ENCODE assay signal across 13 mouse cellular contexts in genomic region chr7:110778933-110779332, GRCm38 (mm10). TPM values are rescaled to one million over a fixed set of nuclear protein-coding genes. Genes with fewer than 3 reads are reported as not detected.
DNase-seq lines count a peak whose midpoint lies in the region; ATAC-seq and TF ChIP-seq lines count a peak whose summit lies in the region.
"Had no signal": no experiment of that assay in that cellular context is flagged by ENCODE, and none has a peak within 500 bp of the region (broad histone marks: within the 10 kb centered on the region; RNA-seq: fewer than 3 reads in every experiment).

No protein-coding gene starts in this region.

- H3K4me3 ChIP-seq in hindbrain, embryonic 15.5 days: no peak overlapping the region
- H3K4me3 ChIP-seq in hindbrain, embryonic 12.5 days: no peak overlapping the region
- H3K4me3 ChIP-seq in MEL (ENCODE audit: control insufficient read depth in 1 of 2, insufficient read depth in 1 of 2, low read depth in 2 of 2, low read length in 2 of 2): no peak overlapping the region
- peak overlapping the region; percentile 30 to 50 for H3K4me3 ChIP-seq in liver, embryonic 14.5 days (ENCODE audit: insufficient read depth in 1 of 2, low read depth in 2 of 2, low read length in 2 of 2)
- H3K4me3 ChIP-seq: embryonic facial prominence, embryonic 10.5 days had no signal

- no peak overlapping the region for H3K4me2 ChIP-seq in hindbrain, embryonic 15.5 days
- H3K4me2 ChIP-seq in hindbrain, embryonic 12.5 days (replicated peaks): no peak overlapping the region
- peak overlapping the region; percentile 93 for H3K4me2 ChIP-seq in liver, embryonic 14.5 days (ENCODE audit: low read depth)
- H3K4me2 ChIP-seq: midbrain, embryonic 11.5 days had no signal

- H3K9ac ChIP-seq in hindbrain, embryonic 15.5 days: no peak overlapping the region
- no peak overlapping the region for H3K9ac ChIP-seq in hindbrain, embryonic 12.5 days
- H3K9ac ChIP-seq in MEL (ENCODE audit: control insufficient read depth, low read depth, low read length, poor library complexity, severe bottlenecking): no peak overlapping the region
- peak overlapping the region; percentile 60 for H3K9ac ChIP-seq in liver, embryonic 14.5 days (replicated peaks)

- ATAC-seq in hindbrain, embryonic 15.5 days (ENCODE audit: low FRiP score, low read depth): no peak
- no peak for ATAC-seq in hindbrain, embryonic 12.5 days (ENCODE audit: low FRiP score)
- ATAC-seq in erythroblast, adult 5-6 weeks (replicated peaks; ENCODE audit: low FRiP score, poor library complexity, severe bottlenecking): peak; percentile 28
- peak; percentile 52 for ATAC-seq in liver, embryonic 14.5 days (ENCODE audit: insufficient read depth)

- no peak for TF ChIP-seq RAD21 in MEL (IDR thresholded peaks at IDR 0.05; ENCODE audit: low read depth, low read length)

- 96% methylated on average over 7 of the region's 7 CpGs for WGBS in hindbrain, embryonic 15.5 days
- WGBS in hindbrain, embryonic 12.5 days: 97% methylated on average over 7 of the region's 7 CpGs
- 38% methylated on average over 7 of the region's 7 CpGs for WGBS in liver, embryonic 14.5 days (ENCODE audit: insufficient replicate concordance)

- no peak for TF ChIP-seq CTCF in MEL (IDR thresholded peaks at IDR 0.05 in 2 of 3, conservative IDR thresholded peaks at IDR 0.05 in 1 of 3; ENCODE audit: control insufficient read depth in 1 of 3, insufficient read depth in 1 of 3, low read depth in 2 of 3, low read length in 3 of 3, poor library complexity in 1 of 3, severe bottlenecking in 1 of 3)
- no peak for TF ChIP-seq CTCF in liver, embryonic 14.5 days (IDR thresholded peaks at IDR 0.05; ENCODE audit: low read depth)

- TF ChIP-seq POLR2A in MEL (IDR thresholded peaks at IDR 0.05; ENCODE audit: control insufficient read depth in 1 of 2, insufficient read depth in 1 of 2, low read depth in 1 of 2, low read length in 2 of 2, poor library complexity in 1 of 2): no peak

- H3K27me3 ChIP-seq in hindbrain, embryonic 15.5 days: no peaks in the 10 kb centered on the region
- no peaks in the 10 kb centered on the region for H3K27me3 ChIP-seq in hindbrain, embryonic 12.5 days
- no peaks in the 10 kb centered on the region for H3K27me3 ChIP-seq in MEL (ENCODE audit: control insufficient read depth in 1 of 2, insufficient read depth in 2 of 2, low read length in 2 of 2)
- no peaks in the 10 kb centered on the region for H3K27me3 ChIP-seq in liver, embryonic 14.5 days (ENCODE audit: control insufficient read depth, insufficient read depth, low read length)

- DNase-seq in MEL (ENCODE audit: low read depth, low spot score): no peak
- peak in 1 of 3 experiments; percentile 62 for DNase-seq in liver, embryonic 14.5 days (ENCODE audit: low read depth in 3 of 3, low spot score in 3 of 3)
- no peak for DNase-seq in kidney, postnatal 25 days
- DNase-seq in left cerebral cortex, postnatal 25 days (ENCODE audit: low spot score in 2 of 2): no peak
- DNase-seq: adrenal gland, adult 2 months; kidney, adult 9 months; right cerebral cortex, postnatal 14 days; thymus, adult 18-20 months had no signal

- peak; percentile 40 to 65; a peak in 3 of 4 replicates for TF ChIP-seq EP300 in MEL (IDR thresholded peaks at IDR 0.05; ENCODE audit: low read depth in 1 of 2, low read length in 2 of 2)
- TF ChIP-seq EP300 in liver, embryonic 14.5 days (IDR thresholded peaks at IDR 0.05; ENCODE audit: low read depth): peak; percentile 88

- H3K4me1 ChIP-seq in hindbrain, embryonic 15.5 days (replicated peaks): peaks cover 29% of the 10 kb centered on the region
- H3K4me1 ChIP-seq in hindbrain, embryonic 12.5 days: peaks cover 8% of the 10 kb centered on the region
- peaks cover 26 to 54% of the 10 kb centered on the region in 2 experiments for H3K4me1 ChIP-seq in MEL (ENCODE audit: control insufficient read depth in 1 of 2, insufficient read depth in 2 of 2, low read length in 2 of 2)
- peaks cover 77 to 78% of the 10 kb centered on the region in 2 experiments for H3K4me1 ChIP-seq in liver, embryonic 14.5 days (replicated peaks; ENCODE audit: control insufficient read depth in 2 of 2, insufficient read depth in 2 of 2, low read length in 1 of 2)

- H3K9me3 ChIP-seq in hindbrain, embryonic 15.5 days: no peaks in the 10 kb centered on the region
- no peaks in the 10 kb centered on the region for H3K9me3 ChIP-seq in hindbrain, embryonic 12.5 days (replicated peaks)
- H3K9me3 ChIP-seq in MEL (replicated peaks; ENCODE audit: insufficient read depth, low read length): no peaks in the 10 kb centered on the region
- H3K9me3 ChIP-seq in liver, embryonic 14.5 days (ENCODE audit: control insufficient read depth, low read length): no peaks in the 10 kb centered on the region
- H3K9me3 ChIP-seq: embryonic facial prominence, embryonic 10.5 days had no signal

- intact Hi-C loops in left cerebral cortex, postnatal 25 days (cut with DNase I): no loop called here

- H3K27ac ChIP-seq in hindbrain, embryonic 15.5 days (replicated peaks): peak overlapping the region; percentile 70
- no peak overlapping the region for H3K27ac ChIP-seq in hindbrain, embryonic 12.5 days
- peak overlapping the region; percentile 64 for H3K27ac ChIP-seq in MEL (ENCODE audit: control insufficient read depth, low read depth, low read length)
- H3K27ac ChIP-seq in liver, embryonic 14.5 days: peak overlapping the region; percentile 92
- H3K27ac ChIP-seq: embryonic facial prominence, embryonic 10.5 days had no signal

- H3K79me2 ChIP-seq in MEL (ENCODE audit: control insufficient read depth, insufficient read depth, low read length, poor library complexity): peaks cover 6% of the 10 kb centered on the region

- H3K36me3 ChIP-seq in hindbrain, embryonic 15.5 days: no peaks in the 10 kb centered on the region
- no peaks in the 10 kb centered on the region for H3K36me3 ChIP-seq in hindbrain, embryonic 12.5 days
- peaks cover 0 to 61% of the 10 kb centered on the region in 2 experiments; a peak in 2 of 4 replicates for H3K36me3 ChIP-seq in MEL (ENCODE audit: control insufficient read depth in 1 of 2, insufficient read depth in 2 of 2, low read length in 2 of 2)
- H3K36me3 ChIP-seq in liver, embryonic 14.5 days (replicated peaks; ENCODE audit: control insufficient read depth, insufficient read depth, low read depth): peaks cover 33% of the 10 kb centered on the region
- H3K36me3 ChIP-seq: embryonic facial prominence, embryonic 10.5 days had no signal

TF ChIP-seq in MEL, 35 proteins besides CTCF, POLR2A, EP300 and RAD21:
- TF ChIP-seq MAFK (IDR thresholded peaks at IDR 0.05; ENCODE audit: borderline replicate concordance, low read depth, low read length) (no peak), TBP (IDR thresholded peaks at IDR 0.05; ENCODE audit: low read depth, low read length) (no peak), TCF12 (IDR thresholded peaks at IDR 0.05; ENCODE audit: low read depth, low read length) (peak; percentile 50; the same call in 1 of the 2 replicates), MEF2A (IDR thresholded peaks at IDR 0.05; ENCODE audit: extremely low read depth, insufficient replicate concordance, low read depth, low read length, poor library complexity, severe bottlenecking) (no peak), MAZ (IDR thresholded peaks at IDR 0.05; ENCODE audit: low read depth, low read length) (no peak), SIN3A (IDR thresholded peaks at IDR 0.05; ENCODE audit: low read length) (0 out of 2 replicates have a peak, but pooled peaks have one; percentile 33), GATA1 (IDR thresholded peaks at IDR 0.05; ENCODE audit: low read depth, low read length) (peak; percentile 60), JUND (IDR thresholded peaks at IDR 0.05; ENCODE audit: low read depth, low read length) (no peak), ETS1 (IDR thresholded peaks at IDR 0.05; ENCODE audit: low read depth, low read length) (peak; percentile 37; the same call in 1 of the 2 replicates), UBTF (IDR thresholded peaks at IDR 0.05; ENCODE audit: borderline replicate concordance, insufficient read depth, low read depth, low read length) (no peak), MYB (IDR thresholded peaks at IDR 0.05; ENCODE audit: low read depth, low read length) (no peak), GABPA (IDR thresholded peaks at IDR 0.05; ENCODE audit: low read depth, low read length) (no peak)

RNA-seq across cellular contexts. Expression of gene Ampd3, which starts 10.9 kb away (rescaled TPM):
- 11.9 TPM in 2 replicates for polyA plus RNA-seq in hindbrain, embryonic 15.5 days (2015; fragmentation: Nextera tagmentation; extraction: Ambion mirVana)
- polyA plus RNA-seq in hindbrain, embryonic 12.5 days (2016; fragmentation: Nextera tagmentation; extraction: Ambion mirVana): 4.0 TPM in 2 replicates
- 11.7 and 14.8 TPM in 2 replicates for total RNA-seq in MEL (2012; rRNA removed)
- polyA plus RNA-seq in MEL (2012; ENCODE audit: insufficient read depth in 1 of 2, insufficient read length in 2 of 2, low read depth in 1 of 2, low replicate concordance in 2 of 2, missing spikeins in 1 of 2): 10 to 100 TPM in 1 of 2 experiments, not detected in 1; 22.3 TPM
- 50.7 and 52.0 TPM in 2 replicates for total RNA-seq in erythroblast, adult 5-6 weeks (2015; ENCODE audit: low replicate concordance)
- 53.8 and 57.6 TPM in 2 replicates for total RNA-seq in erythroblast, adult 5-6 weeks (2017; ENCODE audit: low replicate concordance)
- polyA plus RNA-seq in liver, embryonic 14.5 days (2012; rRNA removed): 19.4 and 21.9 TPM in 2 replicates
- 28.6 and 32.9 TPM in 2 replicates for polyA plus RNA-seq in liver, embryonic 14.5 days (2014; fragmentation: Nextera tagmentation; extraction: Ambion mirVana)
- total RNA-seq in left cerebral cortex, postnatal 25 days (2021): 10 to 100 TPM; 22.0 to 24.2 TPM

Comparison
In these comparisons a context has a peak if more than half of its experiments do, and no peak if none do; other contexts are left out.
1. ATAC-seq: peak in erythroblast, adult 5-6 weeks (single experiment) and liver, embryonic 14.5 days (single experiment); none in hindbrain, embryonic 15.5 days (single experiment) and hindbrain, embryonic 12.5 days (single experiment).
2. H3K4me3 ChIP-seq: peak in liver, embryonic 14.5 days (2 of 2); none in hindbrain, embryonic 15.5 days (single experiment), hindbrain, embryonic 12.5 days (single experiment) and MEL (0 of 2).